11 mouse cellular contexts compared by ENCODE assay signal in genomic region chr13:45416621-45417057, GRCm38 (mm10). TPM values are rescaled to one million over a fixed set of nuclear protein-coding genes. Genes with fewer than 3 reads are reported as not detected.
DNase-seq lines count a peak whose midpoint lies in the region; ATAC-seq and TF ChIP-seq lines count a peak whose summit lies in the region.
"Had no signal": no experiment of that assay in that cellular context is flagged by ENCODE, and none has a peak within 500 bp of the region (broad histone marks: within the 10 kb centered on the region; RNA-seq: fewer than 3 reads in every experiment).

No protein-coding gene starts in this region.

- H3K4me3 ChIP-seq in lung, postnatal 0 days (ENCODE audit: low read depth, low read length): no peak overlapping the region
- H3K4me3 ChIP-seq in forebrain, embryonic 16.5 days (replicated peaks; ENCODE audit: low read length): peak overlapping the region; percentile 23
- H3K4me3 ChIP-seq in limb, embryonic 14.5 days (replicated peaks; ENCODE audit: low read length): no peak overlapping the region
- H3K4me3 ChIP-seq in stomach, postnatal 0 days (ENCODE audit: low read depth, low read length): no peak overlapping the region
- H3K4me3 ChIP-seq: megakaryocyte, embryonic 14.5 days had no signal

- ATAC-seq in lung, postnatal 0 days: no peak
- peak; percentile 47; the same call in 1 of the 2 replicates for ATAC-seq in forebrain, embryonic 16.5 days
- no peak; the same call in 1 of the 2 replicates for ATAC-seq in limb, embryonic 14.5 days (ENCODE audit: low FRiP score, low read depth)
- ATAC-seq in stomach, postnatal 0 days (ENCODE audit: low FRiP score, low TSS enrichment): no peak

- no peak for TF ChIP-seq POLR2A in limb, embryonic 14.5 days (IDR thresholded peaks at IDR 0.05; ENCODE audit: borderline replicate concordance, extremely low read depth, insufficient read depth, insufficient read length)

- no peaks in the 10 kb centered on the region for H3K9me3 ChIP-seq in lung, postnatal 0 days (ENCODE audit: low read length)
- no peaks in the 10 kb centered on the region for H3K9me3 ChIP-seq in forebrain, embryonic 16.5 days (ENCODE audit: control insufficient read depth, low read length)
- H3K9me3 ChIP-seq in limb, embryonic 14.5 days (ENCODE audit: control insufficient read depth, low read length): 0 out of 2 replicates have a peak, but pooled peaks cover 3% of the 10 kb centered on the region
- no peaks in the 10 kb centered on the region for H3K9me3 ChIP-seq in stomach, postnatal 0 days (ENCODE audit: control insufficient read depth, low read length)

- TF ChIP-seq CTCF in lung, postnatal 0 days (IDR thresholded peaks at IDR 0.05): peak; percentile 14; the same call in 1 of the 2 replicates
- TF ChIP-seq CTCF in stomach, postnatal 0 days (IDR thresholded peaks at IDR 0.05; ENCODE audit: low read depth): 0 out of 2 replicates have a peak, but pooled peaks have one; percentile 7

- peaks cover 8% of the 10 kb centered on the region; the same call in 1 of the 2 replicates for H3K36me3 ChIP-seq in lung, postnatal 0 days (ENCODE audit: insufficient read depth, low read length)
- H3K36me3 ChIP-seq in forebrain, embryonic 16.5 days (ENCODE audit: control insufficient read depth, insufficient read depth): 0 out of 2 replicates have a peak, but pooled peaks cover 3% of the 10 kb centered on the region
- H3K36me3 ChIP-seq in limb, embryonic 14.5 days (ENCODE audit: control insufficient read depth, insufficient read depth, low read length): peaks cover 19% of the 10 kb centered on the region
- H3K36me3 ChIP-seq in stomach, postnatal 0 days (ENCODE audit: control insufficient read depth, insufficient read depth, low read length): peaks cover 7% of the 10 kb centered on the region; the same call in 1 of the 2 replicates

- DNase-seq in lung, postnatal 0 days (ENCODE audit: low spot score): peak; percentile 47
- no peak for DNase-seq in lung, postnatal 10 days
- peak; percentile 74 for DNase-seq in limb, embryonic 14.5 days (ENCODE audit: low spot score)
- no peak for DNase-seq in stomach, postnatal 0 days (ENCODE audit: low spot score)
- no peak for DNase-seq in ovary, postnatal 36 days (ENCODE audit: low spot score)
- DNase-seq in kidney, postnatal 14 days: no peak
- no peak for DNase-seq in testis, postnatal 14 days (ENCODE audit: low spot score)
- DNase-seq: cerebellum, adult 9-10 months; right cerebral cortex, postnatal 14 days had no signal

- 47% methylated on average over 14 of the region's 14 CpGs for WGBS in lung, postnatal 0 days
- WGBS in forebrain, embryonic 16.5 days: 18% methylated on average over 14 of the region's 14 CpGs
- WGBS in limb, embryonic 14.5 days: 17% methylated on average over 14 of the region's 14 CpGs
- 30% methylated on average over 14 of the region's 14 CpGs for WGBS in stomach, postnatal 0 days

- no peaks in the 10 kb centered on the region for H3K27me3 ChIP-seq in lung, postnatal 0 days (replicated peaks; ENCODE audit: insufficient read depth, low read length)
- no peaks in the 10 kb centered on the region for H3K27me3 ChIP-seq in forebrain, embryonic 16.5 days (replicated peaks; ENCODE audit: control insufficient read depth, insufficient read depth, low read length)
- H3K27me3 ChIP-seq in limb, embryonic 14.5 days (ENCODE audit: control insufficient read depth, insufficient read depth, low read length): no peaks in the 10 kb centered on the region
- H3K27me3 ChIP-seq in stomach, postnatal 0 days (ENCODE audit: control insufficient read depth, insufficient read depth, low read length): no peaks in the 10 kb centered on the region

- H3K27ac ChIP-seq in lung, postnatal 0 days (ENCODE audit: low read length): no peak overlapping the region
- no peak overlapping the region for H3K27ac ChIP-seq in forebrain, embryonic 16.5 days (ENCODE audit: low read length)
- H3K27ac ChIP-seq in limb, embryonic 14.5 days (replicated peaks; ENCODE audit: low read depth, low read length): no peak overlapping the region
- no peak overlapping the region for H3K27ac ChIP-seq in stomach, postnatal 0 days (replicated peaks)

- no peak for TF ChIP-seq EP300 in lung, postnatal 0 days (IDR thresholded peaks at IDR 0.05)
- TF ChIP-seq EP300 in stomach, postnatal 0 days (optimal IDR thresholded peaks at IDR 0.05): no peak

- peak overlapping the region; percentile 23 for H3K4me2 ChIP-seq in lung, postnatal 0 days (replicated peaks; ENCODE audit: low read depth, low read length)
- H3K4me2 ChIP-seq in forebrain, embryonic 16.5 days (ENCODE audit: low read length): peak overlapping the region; percentile 47
- peak overlapping the region; percentile 14; the same call in 1 of the 2 replicates for H3K4me2 ChIP-seq in limb, embryonic 14.5 days (replicated peaks; ENCODE audit: low read depth, low read length, severe bottlenecking)
- peak overlapping the region; percentile 11 for H3K4me2 ChIP-seq in stomach, postnatal 0 days (replicated peaks; ENCODE audit: low read depth)

- H3K4me1 ChIP-seq in lung, postnatal 0 days (ENCODE audit: insufficient read depth, low read depth, low read length): no peaks in the 10 kb centered on the region
- H3K4me1 ChIP-seq in forebrain, embryonic 16.5 days (replicated peaks; ENCODE audit: control insufficient read depth, insufficient read depth, low read length): peaks cover 10% of the 10 kb centered on the region
- peaks cover 20% of the 10 kb centered on the region for H3K4me1 ChIP-seq in limb, embryonic 14.5 days (ENCODE audit: control insufficient read depth, insufficient read depth, low read length)
- H3K4me1 ChIP-seq in stomach, postnatal 0 days (replicated peaks; ENCODE audit: control insufficient read depth, insufficient read depth): no peaks in the 10 kb centered on the region

- no peak overlapping the region for H3K9ac ChIP-seq in lung, postnatal 0 days (replicated peaks; ENCODE audit: low read depth)
- H3K9ac ChIP-seq in forebrain, embryonic 16.5 days (replicated peaks; ENCODE audit: low read depth, low read length): 0 out of 2 replicates have a peak overlapping the region, but pooled peaks have one; percentile 19
- no peak overlapping the region for H3K9ac ChIP-seq in limb, embryonic 14.5 days (ENCODE audit: low read depth, low read length, severe bottlenecking)
- no peak overlapping the region for H3K9ac ChIP-seq in stomach, postnatal 0 days (ENCODE audit: low read length)

RNA-seq across cellular contexts. Expression of gene Mylip, which starts 27.1 kb away (rescaled TPM):
- polyA plus RNA-seq in lung, postnatal 0 days (2015; fragmentation: Nextera tagmentation; extraction: Ambion mirVana): 6.8 and 9.3 TPM in 2 replicates
- 5.6 and 5.8 TPM in 2 replicates for polyA plus RNA-seq in forebrain, embryonic 16.5 days (2015; fragmentation: Nextera tagmentation; extraction: Ambion mirVana)
- polyA plus RNA-seq in limb, embryonic 14.5 days (2012; rRNA removed): 29.6 and 34.1 TPM in 2 replicates
- polyA plus RNA-seq in limb, embryonic 14.5 days (2014; fragmentation: Nextera tagmentation; extraction: Ambion mirVana): 10.9 and 16.5 TPM in 2 replicates
- polyA plus RNA-seq in stomach, postnatal 0 days (2015; fragmentation: Nextera tagmentation; extraction: Ambion mirVana): 5.1 and 7.5 TPM in 2 replicates

Comparison
In these comparisons a context has a peak if more than half of its experiments do, and no peak if none do; other contexts are left out.
1. DNase-seq: peak in lung, postnatal 0 days (single experiment) and limb, embryonic 14.5 days (single experiment); none in lung, postnatal 10 days (single experiment), stomach, postnatal 0 days (single experiment), ovary, postnatal 36 days (single experiment), kidney, postnatal 14 days (single experiment) and testis, postnatal 14 days (single experiment).
2. Peak in every context shown above with its lines, with median percentiles within 50 percentile points of each other: H3K4me2 ChIP-seq.